Mouse (Mus musculus) T-helper 2 cell (primary cell): ENCODE measurements around the gene Hcls1.

ENCODE experiments used
- in situ Hi-C: fragments of 300-600 bp; cut with MboI, MseI; formaldehyde crosslinking; loops from one replicate; pipeline ENCODE4 v1.15.1; 2025; ENCODE audit warnings: high pct_unique_total_duplicates

The Hcls1 gene

GRCm38 (mm10) chr16:36934841-36935620, at the start of gene Hcls1:
TSS of gene Hcls1 (plus strand) at chr16:36934983.
- in situ Hi-C loops = loop anchor here (25.0 kb wide), 2 partner anchors 1173 to 1602 kb away; partner anchors contain the start of genes Dirc2 and Hspbap1

- in situ Hi-C loops = loop anchor here (5.0 kb wide), 1 partner anchor 121 kb away; no protein-coding TSS in a partner anchor
These were observed 48.9 kb upstream of the Hcls1 start for GRCm38 (mm10) chr16:36885912-36886311.

GRCm38 (mm10) chr16:36887546-36887945, 47.2 kb upstream of the Hcls1 start:
- in situ Hi-C loops = loop anchor here (5.0 kb wide), 1 partner anchor 120 kb away; no protein-coding TSS in a partner anchor

GRCm38 (mm10) chr16:36890559-36890958, 44.2 kb upstream of the Hcls1 start:
- in situ Hi-C loops = no loop called here

GRCm38 (mm10) chr16:36891415-36891814, 43.4 kb upstream of the Hcls1 start:
- in situ Hi-C loops = no loop called here

- in situ Hi-C loops = no loop called here
These were observed 41.5 kb upstream of the Hcls1 start for GRCm38 (mm10) chr16:36893317-36893716.

- in situ Hi-C loops = no loop called here
These were observed 38.1 kb upstream of the Hcls1 start for GRCm38 (mm10) chr16:36896712-36897111.

- in situ Hi-C loops = no loop called here
These were observed 31.6 kb upstream of the Hcls1 start for GRCm38 (mm10) chr16:36903156-36903555.

GRCm38 (mm10) chr16:36911909-36912308, 22.9 kb upstream of the Hcls1 start:
- in situ Hi-C loops = no loop called here

GRCm38 (mm10) chr16:36912311-36912710, 22.5 kb upstream of the Hcls1 start:
- in situ Hi-C loops = no loop called here

- in situ Hi-C loops = no loop called here
These were observed 20.6 kb upstream of the Hcls1 start for GRCm38 (mm10) chr16:36914195-36914594.

GRCm38 (mm10) chr16:36918505-36918904, 16.3 kb upstream of the Hcls1 start:
- in situ Hi-C loops = no loop called here

- in situ Hi-C loops = no loop called here
These were observed 14.4 kb upstream of the Hcls1 start for GRCm38 (mm10) chr16:36920410-36920809.

- in situ Hi-C loops = no loop called here
These were observed 13.6 kb upstream of the Hcls1 start for GRCm38 (mm10) chr16:36921067-36921613.

GRCm38 (mm10) chr16:36921980-36922379, 12.8 kb upstream of the Hcls1 start:
- in situ Hi-C loops = no loop called here

- in situ Hi-C loops = no loop called here
These were observed 10.5 kb upstream of the Hcls1 start for GRCm38 (mm10) chr16:36924312-36924711.

GRCm38 (mm10) chr16:36925351-36925750, 9.4 kb upstream of the Hcls1 start:
- in situ Hi-C loops = loop anchor here (5.0 to 25.0 kb wide), 3 partner anchors 43 to 1612 kb away; partner anchors contain the start of genes Dirc2 and Hspbap1

- in situ Hi-C loops = loop anchor here (5.0 to 25.0 kb wide), 3 partner anchors 43 to 1612 kb away; partner anchors contain the start of genes Dirc2 and Hspbap1
These were observed 9.0 kb upstream of the Hcls1 start for GRCm38 (mm10) chr16:36925797-36926196.

GRCm38 (mm10) chr16:36926514-36927447, 8.0 kb upstream of the Hcls1 start:
- in situ Hi-C loops = loop anchor here (5.0 to 25.0 kb wide), 3 partner anchors 44 to 1611 kb away; partner anchors contain the start of genes Dirc2 and Hspbap1

- in situ Hi-C loops = loop anchor here (5.0 to 25.0 kb wide), 3 partner anchors 45 to 1610 kb away; partner anchors contain the start of genes Dirc2 and Hspbap1
These were observed 7.2 kb upstream of the Hcls1 start for GRCm38 (mm10) chr16:36927495-36928105.

- in situ Hi-C loops = loop anchor here (5.0 to 25.0 kb wide), 3 partner anchors 46 to 1609 kb away; partner anchors contain the start of genes Dirc2 and Hspbap1
These were observed 6.7 kb upstream of the Hcls1 start for GRCm38 (mm10) chr16:36928106-36928500.
